Mouse (Mus musculus): ENCODE results near the gene Ndufa10.

- TF ChIP-seq CTCF (IDR thresholded peaks at IDR 0.05; ENCODE audit: low read depth) (no peak), EP300 (IDR thresholded peaks at IDR 0.05; ENCODE audit: low read depth) (no peak)
Observed at GRCm38 (mm10) chr1:92457758-92458157, 15.9 kb downstream of the Ndufa10 start.

Measured in liver, embryonic 14.5 days (tissue).